Mouse (Mus musculus) retina, postnatal 1 day (tissue): ENCODE data around the gene Dock9.
A peak's percentile ranks its signal among the peaks of the same experiment; 100 is the strongest.
"Not testable (repeated sequence)": the region's sequence is repeated elsewhere in the genome, so short reads cannot be mapped to it uniquely, and the experiment has no call there.

ENCODE experiments used
- DNase-seq: peaks from one replicate; pipeline ENCODE4 v3.0.0-alpha.2; 2012

Dock9 gene

DNA sequence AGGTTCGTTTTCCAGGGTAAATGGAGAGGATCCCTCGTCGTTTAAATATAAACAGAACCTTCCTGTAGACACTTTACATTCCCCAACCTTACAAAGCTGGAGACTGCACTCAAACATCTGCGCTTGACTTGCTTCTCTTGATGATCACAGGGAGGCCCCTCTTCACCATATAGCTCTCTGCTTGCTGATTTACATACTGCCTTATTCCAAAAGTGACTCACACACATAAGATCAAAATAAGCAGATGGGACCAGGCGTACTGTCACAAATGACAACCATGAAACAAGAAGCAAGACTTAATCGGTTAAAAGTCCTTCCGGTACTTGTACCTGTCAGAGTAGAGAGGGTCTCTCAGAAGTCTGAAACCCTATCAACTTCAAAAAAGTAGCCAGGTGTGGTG, 63.4 kb downstream of the Dock9 start:
- no peak for DNase-seq

- DNase-seq, result no peak
Measured at GRCm38 (mm10) chr14:121733694-121734093, 63.9 kb downstream of the Dock9 start.

- no peak for DNase-seq
Measured at GRCm38 (mm10) chr14:121732196-121732595, 65.4 kb downstream of the Dock9 start.

DNA sequence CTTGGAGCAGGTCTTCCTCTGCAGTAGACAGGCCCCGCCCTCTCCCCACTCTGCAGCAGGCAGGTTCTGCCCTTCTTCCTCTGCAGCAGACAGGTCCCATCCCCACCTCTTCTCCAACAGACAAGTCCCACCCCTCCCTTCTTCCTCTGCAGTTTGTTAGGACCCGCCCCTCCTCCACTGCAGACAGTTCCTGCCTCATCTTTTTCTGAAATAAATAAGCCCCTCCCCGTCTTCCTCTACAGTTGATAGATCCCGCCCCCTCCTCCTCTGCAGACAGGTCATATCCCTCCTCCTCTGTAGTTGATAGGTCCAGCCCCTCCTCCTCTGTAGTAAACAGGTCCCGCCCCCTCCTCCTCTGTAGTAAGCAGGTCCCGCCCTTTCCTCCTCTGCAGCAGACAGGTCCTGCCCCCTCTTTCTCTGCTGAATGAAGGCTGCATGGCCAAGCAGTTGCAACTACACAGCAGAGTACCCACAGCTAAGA, 65.9 kb downstream of the Dock9 start:
- peak; percentile 84 for DNase-seq

GRCm38 (mm10) chr14:121730966-121731365, 66.7 kb downstream of the Dock9 start:
- DNase-seq, result no peak

DNA sequence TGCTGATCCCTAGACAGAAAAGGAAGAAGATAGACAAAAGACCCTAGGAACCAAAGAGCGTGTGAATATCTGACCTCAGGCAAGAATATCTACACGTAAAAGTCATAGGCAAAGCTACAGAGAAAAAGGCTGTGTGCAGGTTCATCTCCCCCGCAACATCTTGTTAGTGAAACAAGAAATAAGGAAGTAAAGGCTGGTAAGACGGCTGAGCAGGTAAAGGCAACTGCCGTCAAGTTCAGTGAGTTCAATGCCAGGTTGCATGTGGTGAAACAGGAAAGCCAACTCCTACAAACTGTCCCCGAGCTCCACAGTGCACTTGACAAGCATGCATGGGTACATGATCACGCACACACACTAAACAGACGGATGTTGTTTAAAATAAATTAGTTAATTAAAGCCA, 69.6 kb downstream of the Dock9 start:
- DNase-seq, result no peak

- no peak for DNase-seq
Measured at GRCm38 (mm10) chr14:121724501-121724900, 73.1 kb downstream of the Dock9 start.

DNA sequence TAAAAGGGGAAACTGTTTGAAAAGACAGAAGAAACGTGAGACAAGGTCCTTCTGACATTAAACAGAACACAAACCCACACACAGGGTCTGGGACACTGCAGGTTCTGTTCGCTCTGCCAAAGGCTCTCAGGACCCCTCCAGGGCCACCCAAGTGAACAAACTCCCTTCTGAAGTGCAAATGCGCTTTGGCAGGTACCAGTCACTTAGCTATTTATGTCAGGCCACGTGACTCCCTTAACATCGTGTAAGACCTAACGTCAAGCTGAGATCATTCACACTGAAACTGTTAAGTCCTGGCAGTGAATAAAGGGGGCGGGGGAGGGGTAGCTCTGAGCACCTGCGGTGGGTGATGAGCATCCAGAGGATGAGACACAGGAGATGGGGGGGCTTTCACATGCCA, 74.9 kb downstream of the Dock9 start:
- DNase-seq, result peak; percentile 21

DNA sequence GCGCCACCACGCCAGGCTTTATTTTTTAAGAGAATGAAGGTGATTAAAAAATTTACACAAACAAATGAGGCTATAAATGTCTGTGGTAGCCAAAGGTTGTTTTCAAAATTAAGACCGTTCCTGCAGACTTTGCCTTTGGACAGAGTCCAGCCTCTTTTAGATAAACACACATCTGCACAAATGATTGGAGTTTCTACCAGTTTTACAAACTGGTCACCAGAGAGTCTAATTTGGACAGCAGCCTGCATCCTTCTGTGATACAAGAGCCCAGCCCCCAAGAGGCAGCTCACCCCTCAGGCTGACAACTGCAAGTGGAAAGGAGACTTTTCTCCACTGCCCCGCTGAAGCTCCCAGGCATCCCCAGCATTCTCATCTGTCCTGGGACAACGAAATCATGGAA, 76.2 kb downstream of the Dock9 start:
- no peak for DNase-seq

DNA sequence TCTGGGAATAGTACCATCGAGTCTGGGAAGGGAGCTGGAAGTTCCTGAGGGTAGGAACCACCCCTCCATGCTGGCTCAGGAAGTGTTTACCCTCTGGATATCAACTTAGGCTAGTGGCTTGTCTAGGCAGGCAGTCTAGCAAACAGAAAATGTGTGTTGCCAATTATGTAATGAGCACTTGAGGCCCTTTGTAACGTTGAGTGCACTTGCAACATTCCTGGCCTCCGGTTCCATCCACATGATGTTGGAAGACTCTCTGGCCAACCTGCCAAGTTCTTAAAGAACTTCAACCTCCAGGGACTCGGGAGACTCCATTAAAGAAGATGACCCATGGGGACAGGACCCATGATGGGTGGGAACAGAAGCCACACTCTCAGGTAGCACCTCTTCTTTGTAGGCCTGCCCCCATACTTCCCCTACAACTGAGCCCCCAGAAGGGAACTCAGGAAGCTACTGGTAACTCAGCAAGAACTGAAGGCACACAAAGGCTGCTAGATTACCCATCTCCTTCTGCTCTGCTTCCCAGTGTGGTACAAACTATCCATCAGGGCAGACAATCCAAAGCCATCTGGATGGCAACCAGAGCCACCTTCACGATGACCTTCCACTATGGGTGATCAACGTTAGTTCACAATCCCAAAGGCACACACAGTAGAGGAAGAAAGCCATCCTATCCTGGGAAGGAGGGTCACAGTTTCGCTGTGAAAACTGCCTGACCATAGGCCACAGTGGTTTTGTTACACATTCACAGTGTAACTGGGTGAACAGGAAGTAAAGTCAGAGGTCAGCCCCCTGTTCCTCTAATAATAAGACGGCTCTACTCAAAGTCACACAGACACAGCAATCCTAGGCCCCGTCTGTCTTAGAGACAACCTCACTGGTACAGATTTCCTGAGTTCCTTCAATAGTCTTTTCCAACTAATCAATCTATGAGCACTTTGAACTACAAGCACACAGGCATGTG, 77.7 kb downstream of the Dock9 start:
- no peak for DNase-seq

DNA sequence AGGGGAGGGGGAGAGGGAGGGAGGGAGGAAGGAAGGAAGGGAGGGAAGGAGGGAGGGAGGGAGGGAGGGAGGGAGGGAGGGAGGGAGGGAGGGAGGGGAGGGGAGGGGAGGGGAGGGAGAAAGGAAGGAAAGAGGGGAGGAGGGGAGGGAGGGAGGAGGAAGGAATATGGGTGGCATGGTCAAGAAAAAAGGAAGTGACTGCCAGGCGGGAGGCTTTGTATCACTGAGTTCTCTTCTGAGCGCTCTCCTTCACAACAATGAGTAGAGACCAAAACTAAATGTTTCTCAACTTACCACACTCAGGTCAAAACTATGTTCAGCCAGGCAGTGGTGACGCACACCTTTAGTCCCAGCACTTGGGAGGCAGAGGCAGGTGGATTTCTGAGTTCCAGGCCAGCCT, 82.8 kb downstream of the Dock9 start:
- DNase-seq, result not testable (repeated sequence)

- DNase-seq, result no peak
Measured at GRCm38 (mm10) chr14:121714268-121714667, 83.4 kb downstream of the Dock9 start.

DNA sequence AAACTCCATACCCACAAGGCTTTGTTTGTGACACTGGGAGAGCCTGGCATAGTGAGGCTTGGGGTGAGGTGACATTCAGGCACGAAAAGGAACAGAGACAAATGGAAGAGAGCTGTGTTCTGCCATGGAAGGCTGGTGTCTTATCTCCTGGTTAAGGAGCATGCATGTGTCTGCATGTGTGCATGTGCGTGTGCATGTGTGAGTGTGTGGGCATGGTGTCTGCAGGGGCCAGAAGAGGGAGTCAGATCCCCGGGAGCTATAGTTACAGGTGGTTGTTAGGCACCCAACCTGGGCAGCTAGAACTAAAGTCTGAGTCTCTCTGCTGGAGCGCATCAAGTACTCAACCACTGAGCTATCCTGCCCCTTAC, 83.8 kb downstream of the Dock9 start:
- no peak for DNase-seq

DNA sequence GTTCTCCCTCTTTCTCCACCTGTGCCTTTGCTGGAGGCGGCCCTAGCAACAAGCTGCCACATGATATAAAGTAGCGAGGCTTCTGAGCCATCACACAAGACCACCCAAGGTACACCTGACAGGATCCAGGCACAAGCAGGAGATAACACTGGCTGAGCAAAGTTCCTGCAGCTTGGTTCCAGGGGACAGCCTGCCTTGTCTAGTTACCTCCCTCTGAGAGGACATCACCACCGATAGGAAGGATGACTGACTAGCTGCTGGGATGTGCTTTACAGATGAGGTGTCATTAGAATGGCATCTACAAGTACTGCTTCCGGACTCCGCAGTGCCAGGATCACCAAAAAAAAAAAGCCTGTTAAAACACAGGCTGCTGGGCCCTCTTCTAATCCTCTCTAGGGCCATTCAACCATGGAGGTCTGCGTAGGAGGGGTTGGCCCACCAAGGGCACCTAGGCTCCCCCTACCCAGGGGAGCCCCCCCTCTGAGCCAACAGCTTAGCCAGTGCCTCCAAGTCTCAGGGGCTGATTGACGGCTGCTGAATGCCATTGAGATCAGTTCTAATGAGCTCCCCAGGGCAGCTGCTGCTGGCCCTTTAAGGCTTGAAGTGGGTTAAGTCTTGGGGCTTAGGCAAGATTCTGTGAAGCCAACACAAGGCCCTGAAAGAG, 84.3 kb downstream of the Dock9 start:
- peak; percentile 91 for DNase-seq

DNA sequence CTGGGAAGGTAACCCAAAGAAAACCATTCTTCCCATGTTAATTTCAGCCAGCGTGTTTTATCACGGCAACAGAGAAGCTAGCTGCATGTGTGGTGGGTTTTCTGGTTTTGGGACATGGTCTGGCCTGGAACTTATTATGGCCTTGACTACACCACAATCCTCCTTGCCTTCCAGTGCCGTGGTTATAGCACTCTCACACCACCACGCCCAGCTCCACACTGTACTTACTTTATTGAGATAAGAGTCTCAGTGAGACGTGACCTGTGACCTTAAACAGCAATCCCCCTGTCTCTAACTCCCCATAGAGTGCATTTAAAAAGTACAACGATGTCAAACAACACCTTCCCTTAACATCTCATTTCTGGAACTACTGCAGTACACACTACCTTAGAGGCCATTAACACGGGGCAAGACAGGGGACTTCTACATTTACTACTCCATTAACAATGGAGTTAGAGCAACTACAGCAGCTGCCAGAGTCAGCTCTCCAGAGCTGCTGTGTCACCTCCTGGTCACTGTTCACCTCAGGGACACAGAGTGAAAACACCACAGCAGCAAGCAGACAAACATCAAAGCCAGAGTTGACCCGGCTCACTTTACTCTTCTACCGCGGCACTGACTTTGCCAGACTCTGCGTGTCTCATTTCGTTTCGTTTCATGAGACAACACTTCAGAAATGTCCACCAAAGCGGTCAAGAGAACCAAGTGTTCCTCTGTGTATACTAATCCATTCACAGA, 86.4 kb downstream of the Dock9 start:
- no peak for DNase-seq

DNA sequence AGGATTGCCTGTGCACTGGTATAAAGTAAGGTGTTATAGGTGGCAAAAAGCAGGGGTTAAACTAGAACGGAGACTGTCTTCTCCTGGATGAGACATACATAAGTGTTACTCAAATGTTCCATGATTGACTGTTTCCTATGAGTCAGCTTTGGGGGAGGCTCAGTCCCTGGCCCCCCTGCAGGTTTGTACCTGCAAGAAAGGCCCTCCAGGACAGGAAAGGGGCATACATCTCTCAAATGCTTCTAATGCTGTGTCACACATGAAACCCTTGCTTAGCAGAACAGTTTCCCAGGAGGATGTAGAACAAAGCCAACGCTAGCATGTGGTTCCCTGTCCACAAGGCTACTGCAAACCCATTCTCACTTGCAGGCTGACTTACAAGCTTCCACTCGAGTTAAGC, 87.5 kb downstream of the Dock9 start:
- DNase-seq, result no peak

DNA sequence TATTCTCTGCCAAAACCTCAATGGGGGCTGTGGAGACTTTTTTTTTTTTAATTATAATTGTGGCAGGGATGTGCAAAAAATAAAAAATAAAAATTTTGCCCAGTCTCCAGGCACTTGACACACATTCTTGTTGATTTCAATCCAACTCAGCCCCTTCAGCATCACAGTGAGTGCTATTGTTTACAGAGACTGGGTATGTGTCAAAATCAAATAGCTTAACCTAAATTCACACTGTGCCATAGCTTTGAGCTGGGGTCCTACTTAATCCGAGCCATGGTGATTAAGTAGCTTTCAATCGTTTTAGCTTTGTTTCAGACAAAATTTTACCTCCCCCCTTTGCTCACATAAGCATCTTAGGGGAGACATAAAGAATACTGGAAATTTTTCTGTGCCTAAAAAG, 89.4 kb downstream of the Dock9 start:
- peak; percentile 64 for DNase-seq

DNA sequence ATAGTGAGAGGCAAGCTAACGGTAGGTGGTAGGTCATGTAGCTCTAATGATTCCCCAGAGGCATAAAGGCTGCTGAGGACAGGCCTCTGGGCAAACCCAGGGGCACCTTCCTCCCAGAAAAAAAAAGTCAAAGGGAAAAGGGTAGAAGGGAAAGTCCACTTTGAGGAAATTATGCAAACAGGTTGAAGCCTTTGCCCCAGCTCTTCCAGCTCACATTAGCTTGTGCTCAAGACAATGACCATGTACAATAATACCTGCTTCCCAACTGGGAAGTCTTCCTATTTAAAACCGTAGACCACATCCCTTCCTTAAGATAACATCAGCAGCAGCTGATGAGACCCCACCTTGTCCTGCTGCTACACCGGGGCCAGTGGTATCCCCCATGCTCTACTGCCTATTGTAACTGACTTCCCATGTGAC, 91.1 kb downstream of the Dock9 start:
- DNase-seq, result no peak

DNA sequence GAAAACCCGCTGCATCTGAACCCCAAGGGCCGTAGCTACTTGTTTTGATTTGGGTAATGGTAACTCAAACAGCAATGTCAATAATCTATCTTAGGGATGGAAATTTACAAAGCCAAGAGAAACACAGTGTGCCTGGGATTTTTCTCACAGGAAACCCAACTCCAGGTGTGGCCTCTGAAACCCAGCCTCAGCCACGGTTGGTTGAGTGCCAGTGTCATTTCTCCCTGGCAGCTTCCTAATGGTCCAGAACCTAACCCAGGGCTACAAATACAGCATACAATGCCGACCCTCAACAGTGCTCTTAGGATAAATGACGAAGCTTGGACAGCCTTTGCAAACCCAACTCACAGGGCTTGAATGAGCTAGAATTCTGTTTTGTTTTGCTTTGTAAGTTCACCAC, 92.0 kb downstream of the Dock9 start:
- no peak for DNase-seq

DNA sequence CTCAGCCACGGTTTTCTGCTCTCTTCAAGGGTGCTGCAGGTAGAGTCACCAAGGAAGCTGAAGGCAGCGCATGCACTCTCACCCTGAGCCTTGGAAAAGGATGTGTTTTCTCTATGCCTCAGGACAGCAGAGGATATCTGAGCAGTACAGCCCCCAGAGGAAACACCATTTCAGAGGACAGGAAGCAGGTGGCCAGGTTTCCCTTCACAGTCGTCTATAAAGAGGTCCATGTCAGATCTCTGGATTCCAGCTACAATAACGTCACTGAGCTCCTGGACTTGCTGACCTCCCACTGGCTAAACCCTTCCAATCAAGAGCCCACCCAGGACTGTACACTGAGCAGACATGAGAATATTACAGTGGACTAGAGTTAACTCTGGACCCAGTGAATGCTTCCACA, 95.1 kb downstream of the Dock9 start:
- no peak for DNase-seq

DNA sequence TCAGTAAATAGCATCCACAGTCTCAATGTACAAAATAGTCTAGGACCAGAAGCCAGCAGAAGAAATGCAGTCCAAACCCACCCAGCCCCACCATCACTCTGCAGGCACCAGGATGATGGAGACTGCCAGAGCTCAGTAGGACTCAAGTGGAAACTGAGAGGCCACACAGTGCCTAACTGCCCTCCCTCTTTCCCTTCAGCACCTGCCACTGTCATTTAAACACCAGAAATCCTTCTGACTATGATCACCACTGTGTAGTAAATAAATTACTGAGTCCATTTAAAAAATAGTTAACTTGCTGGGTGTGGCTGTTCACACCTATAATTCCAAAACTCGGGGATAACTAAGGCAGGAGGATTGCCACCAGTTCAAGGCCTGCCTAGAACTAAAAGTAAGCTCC, 97.6 kb downstream of the Dock9 start:
- no peak for DNase-seq

- DNase-seq, result no peak
Measured at GRCm38 (mm10) chr14:121698620-121698950, 99.1 kb downstream of the Dock9 start.
